Mouse (Mus musculus): ENCODE data around the gene Slc25a11.

The Slc25a11 gene

DNA sequence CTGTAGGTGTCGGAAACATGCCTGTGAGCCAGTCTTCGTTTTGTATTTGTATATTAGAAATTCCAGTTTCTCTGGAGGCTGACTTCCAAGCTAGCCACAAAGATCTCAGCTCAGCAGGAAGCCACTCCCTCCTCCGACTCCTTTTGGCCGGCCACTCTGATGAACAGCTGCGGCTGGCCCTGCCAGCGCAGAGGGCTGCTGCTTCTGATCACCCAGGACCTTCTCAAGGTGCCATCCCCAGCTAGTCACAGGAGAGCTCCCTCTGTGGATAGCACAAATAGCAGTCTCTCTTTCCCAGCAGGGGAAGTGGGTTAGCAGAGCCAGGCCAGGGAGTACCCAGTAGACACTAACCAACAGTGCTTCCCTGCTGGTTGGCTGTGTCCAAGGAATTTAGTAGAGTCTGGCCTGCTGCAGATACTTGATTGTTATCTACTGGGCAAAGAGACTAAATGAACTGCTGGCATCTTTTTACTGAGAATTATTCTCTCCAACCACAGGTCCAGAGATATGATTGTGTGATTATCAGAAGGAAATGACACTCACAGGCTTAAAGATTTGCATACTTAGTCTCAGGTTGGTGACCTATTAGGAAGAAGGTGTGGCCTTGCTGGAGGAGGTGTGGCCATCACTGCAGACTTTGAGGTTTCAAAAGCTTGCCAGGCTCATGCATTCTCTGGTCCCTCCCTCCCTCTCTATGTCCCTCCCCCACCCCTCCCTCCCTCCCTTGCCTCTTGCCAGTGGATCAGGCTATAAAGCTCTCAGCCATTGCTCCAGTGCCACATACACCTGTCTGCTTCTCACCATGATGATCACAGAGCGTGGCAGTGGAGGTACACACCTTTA lies 25.1 kb downstream of the Slc25a11 start:
- DNase-seq (ENCODE audit: low spot score in 2 of 2): no peak

DNA sequence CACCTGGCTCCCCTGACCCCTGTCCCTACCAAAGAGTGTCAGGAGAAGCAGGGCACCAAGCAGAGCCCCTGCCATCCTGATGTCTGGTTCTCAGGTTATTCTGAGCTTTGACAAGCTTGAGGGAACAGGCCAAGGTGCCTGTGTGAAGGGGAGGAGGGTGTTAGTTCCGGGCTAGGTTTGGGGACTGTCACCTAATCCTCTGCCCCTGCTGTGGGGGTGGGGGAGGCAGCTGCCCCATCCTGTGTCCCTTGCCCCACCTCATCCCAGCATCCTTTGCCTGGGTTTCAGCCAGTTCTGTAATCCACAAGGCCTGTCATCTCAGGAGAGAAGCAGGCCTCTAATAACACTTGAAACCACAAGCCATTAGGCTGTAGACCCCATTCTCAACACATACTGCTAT lies 28.2 kb downstream of the Slc25a11 start, which contains the start of gene Chrne:
Gene Chrne, minus strand, starts transcription at position 116 of the 400 bp plus-strand sequence.
- no peak for DNase-seq (ENCODE audit: low spot score in 2 of 2)

DNA sequence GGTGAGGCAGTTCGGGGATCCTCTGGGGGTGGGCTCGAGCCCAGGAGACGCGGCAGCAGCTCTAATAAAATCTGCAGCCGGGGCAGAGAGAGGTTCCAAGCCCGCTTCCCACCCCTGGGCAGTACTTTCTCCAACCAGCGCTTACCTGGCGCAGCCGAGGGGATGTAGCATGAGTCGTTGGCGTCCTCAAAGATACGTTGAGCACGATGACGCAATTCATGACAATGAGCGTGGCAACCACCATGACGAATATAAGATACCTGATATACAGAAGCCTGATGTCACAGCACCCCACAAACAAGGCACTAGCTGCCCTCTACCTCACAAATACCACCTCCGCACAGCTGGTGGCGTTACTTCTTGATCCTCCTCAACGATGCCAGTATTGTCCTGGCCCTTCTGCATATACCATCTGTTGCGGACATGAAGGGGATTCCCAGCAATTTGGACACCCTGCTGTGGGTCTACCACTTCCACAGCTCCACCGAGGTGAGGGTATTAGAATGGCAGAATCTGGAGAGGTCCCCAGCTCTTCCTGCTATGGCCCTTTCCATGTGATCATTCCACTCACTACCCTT lies 31.7 kb downstream of the Slc25a11 start, which contains the start of gene 4930544D05Rik:
Gene 4930544D05Rik, plus strand, starts transcription at position 333 of the 578 bp plus-strand sequence.
- no peak for DNase-seq (ENCODE audit: low spot score in 2 of 2)

DNA sequence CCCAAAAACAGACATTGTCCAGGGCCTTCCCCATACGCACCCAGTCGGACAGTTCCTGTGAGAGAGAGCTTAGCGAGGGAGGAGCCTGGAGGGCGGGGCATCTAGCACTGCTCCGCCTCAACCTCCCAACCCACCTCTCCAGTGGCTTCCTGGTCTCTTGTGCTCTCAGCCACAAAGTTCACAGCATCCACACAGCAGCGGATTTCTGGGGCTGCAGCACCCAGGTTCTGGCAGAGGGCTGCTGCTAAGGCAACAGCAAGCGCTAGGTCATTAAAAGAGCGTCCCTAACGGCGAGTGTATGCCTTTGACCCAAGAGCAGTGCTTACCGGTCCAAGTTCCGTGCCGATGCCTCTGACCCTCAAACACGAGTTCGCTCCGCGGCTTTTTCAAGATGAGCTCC lies 32.2 kb downstream of the Slc25a11 start:
- peak; percentile 61 to 81 for DNase-seq (ENCODE audit: low spot score in 2 of 2)

DNA sequence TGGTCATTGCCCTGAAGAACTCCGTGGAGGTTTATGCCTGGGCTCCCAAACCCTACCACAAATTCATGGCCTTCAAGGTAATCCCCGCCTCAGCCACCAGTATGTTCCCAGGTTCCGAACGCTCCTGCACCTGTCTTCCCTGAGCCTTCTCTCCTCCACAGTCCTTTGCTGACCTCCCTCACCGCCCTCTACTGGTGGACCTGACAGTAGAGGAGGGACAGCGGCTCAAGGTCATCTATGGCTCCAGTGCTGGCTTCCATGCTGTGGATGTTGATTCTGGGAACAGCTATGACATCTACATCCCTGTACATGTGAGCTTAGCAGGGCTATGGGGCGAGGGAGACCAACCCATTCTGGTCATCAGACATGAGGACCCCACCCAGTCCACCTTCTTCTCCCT lies 34.8 kb downstream of the Slc25a11 start:
- DNase-seq (ENCODE audit: low spot score in 2 of 2): no peak

DNA sequence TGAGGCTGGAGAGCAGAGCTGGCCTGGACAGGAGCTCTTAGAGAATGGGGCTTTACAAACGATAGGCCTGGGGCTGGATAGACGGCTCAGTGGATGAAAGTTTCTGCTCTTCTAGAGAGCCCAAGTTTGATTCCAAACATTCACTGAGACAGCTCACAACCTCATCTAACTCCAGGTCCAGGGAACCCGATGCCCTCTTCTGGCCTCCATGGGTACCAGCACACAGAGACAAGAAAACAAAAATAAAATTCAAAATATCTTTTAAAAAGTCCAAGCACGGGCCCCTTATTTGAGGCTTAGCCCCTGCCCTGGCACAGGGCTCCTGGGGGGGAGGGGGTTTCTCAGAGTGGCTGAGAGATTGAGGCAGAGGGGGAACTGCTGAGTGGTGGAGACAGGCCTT lies 36.5 kb downstream of the Slc25a11 start:
- no peak for DNase-seq (ENCODE audit: low spot score in 2 of 2)

DNA sequence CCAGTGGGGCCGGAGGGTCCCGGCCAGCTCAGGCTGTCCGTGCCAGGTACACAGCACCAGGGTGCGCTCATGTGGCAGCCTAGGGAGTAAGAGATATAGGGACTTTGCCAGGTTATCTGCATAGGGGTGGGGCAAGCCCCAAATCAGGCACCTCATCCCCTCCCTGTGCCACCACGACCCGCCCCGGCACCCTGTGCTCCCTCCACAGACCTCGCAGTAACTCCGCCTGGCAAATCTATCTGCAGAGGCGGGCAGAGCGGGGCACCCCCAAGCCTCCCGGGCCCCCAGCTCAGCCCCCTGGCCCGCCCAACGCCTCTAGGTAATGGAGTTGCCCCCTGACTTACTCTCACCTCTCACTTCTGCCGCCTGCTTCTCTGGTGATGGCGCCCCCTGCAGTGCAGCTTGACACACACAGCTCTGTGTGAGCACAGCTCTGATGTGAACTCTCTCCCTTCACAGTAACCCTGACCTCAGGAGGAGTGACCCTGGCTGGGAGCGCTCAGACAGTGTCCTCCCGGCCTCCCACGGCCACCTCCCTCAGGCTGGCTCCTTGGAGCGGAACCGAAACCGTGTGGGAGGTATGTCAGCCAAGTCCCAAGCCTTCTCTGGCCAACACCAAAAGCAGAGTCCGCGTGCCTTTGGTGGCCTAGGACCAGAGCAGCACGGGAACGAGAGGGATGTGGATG lies 38.8 kb downstream of the Slc25a11 start:
- no peak for DNase-seq (ENCODE audit: low spot score in 2 of 2)

DNA sequence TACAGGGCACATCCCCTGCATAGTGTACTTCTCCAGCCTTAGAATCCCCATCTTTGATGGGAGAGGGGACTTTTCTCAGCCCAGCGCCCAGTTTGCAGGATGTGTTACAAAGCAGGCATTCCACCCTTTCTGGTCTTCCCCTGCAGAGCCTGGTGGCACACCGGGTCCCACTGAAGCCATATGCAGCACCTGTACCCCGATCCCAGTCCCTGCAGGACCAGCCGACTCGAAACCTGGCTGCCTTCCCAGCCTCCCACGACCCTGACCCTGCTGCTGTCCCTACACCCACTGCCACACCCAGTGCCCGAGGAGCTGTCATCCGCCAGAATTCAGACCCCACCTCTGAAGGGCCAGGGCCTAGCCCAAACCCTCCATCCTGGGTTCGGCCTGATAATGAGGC lies 39.7 kb downstream of the Slc25a11 start:
- DNase-seq (ENCODE audit: low spot score in 2 of 2): no peak

DNA sequence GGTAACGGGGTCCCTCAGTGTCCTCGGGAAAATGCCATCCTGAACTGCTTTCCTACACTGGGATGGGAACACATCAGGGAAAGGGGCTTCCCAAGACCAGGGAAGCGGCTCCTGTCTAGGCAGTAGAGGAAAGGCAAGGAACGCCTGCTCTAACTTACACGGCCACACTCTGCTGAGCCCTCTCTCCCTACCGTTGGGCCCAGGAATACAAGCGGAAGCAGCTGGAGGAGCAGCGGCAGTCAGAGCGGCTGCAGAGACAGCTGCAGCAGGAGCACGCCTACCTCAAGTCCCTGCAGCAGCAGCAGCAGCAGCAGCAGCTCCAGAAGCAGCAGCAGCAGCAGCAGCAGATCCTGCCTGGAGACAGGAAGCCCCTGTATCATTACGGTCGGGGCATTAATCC lies 40.6 kb downstream of the Slc25a11 start:
- DNase-seq (ENCODE audit: low spot score in 2 of 2): no peak

DNA sequence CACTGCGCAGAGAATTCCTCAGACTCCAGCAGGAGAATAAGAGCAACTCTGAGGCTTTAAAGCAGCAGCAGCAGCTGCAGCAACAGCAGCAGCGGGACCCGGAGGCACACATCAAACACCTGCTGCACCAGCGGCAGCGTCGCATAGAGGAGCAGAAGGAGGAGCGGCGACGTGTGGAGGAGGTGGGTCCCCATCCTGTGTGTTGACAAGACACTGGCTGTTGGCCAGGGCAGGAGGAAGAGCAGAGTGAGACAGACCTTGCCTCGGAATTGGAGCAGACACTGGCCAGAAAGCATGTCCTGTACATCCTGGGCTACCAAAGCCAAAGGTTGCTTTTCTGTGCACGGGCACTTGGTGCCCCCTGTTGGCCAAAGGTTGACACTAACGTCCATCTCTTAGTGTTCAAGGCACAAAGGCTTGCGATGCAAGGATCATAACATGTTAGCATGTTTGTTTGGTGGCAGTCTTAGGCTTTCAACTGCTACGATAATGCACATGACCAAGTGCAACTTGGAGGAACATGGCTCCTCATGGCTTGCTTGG lies 42.2 kb downstream of the Slc25a11 start:
- peak; percentile 75 to 77 for DNase-seq (ENCODE audit: low spot score in 2 of 2)

DNA sequence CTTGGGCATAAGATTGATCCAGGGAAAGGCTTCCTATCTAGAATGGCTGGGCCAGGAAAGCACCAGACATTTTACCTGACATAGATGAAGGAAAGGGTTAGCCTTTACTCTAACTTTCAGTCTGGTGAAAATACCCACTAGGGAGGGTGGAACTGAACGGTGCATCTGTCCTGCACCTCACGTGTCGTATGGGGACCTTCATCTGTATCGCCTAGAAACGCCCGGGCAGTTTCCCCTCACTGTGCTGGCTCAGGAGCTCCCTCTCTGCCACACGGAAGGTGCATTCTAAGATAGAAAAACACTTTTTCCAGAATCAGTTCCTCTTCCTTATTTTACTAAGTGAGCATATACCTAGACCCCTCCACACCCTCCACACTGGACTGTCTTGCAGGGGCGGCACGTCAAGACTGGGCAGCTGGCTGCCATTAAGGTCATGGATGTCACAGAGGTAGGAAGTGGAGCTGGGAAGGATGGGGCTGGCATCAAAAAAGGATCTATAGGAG lies 48.8 kb downstream of the Slc25a11 start:
- DNase-seq (ENCODE audit: low spot score in 2 of 2): no peak

DNA sequence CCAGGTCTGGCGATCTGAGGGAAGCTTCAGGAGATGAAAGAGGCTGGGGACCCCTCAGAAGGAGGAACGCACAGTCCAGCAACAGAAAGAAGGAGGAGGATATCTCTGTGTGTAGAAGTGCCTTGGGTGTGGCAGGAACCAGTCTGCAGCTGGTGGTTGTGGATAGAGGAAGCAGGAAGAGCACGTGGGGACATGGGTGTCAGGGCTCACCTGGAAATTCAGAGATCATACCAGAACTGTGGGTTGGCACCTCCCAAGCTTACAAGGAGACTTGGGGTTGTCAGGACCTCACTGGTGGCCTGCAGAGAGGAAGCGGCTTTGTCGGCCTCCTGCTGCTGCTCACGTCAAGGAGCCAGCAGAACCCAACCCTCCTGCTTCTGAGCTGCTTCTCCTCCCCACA lies 50.0 kb downstream of the Slc25a11 start:
- no peak for DNase-seq (ENCODE audit: low spot score in 2 of 2)

DNA sequence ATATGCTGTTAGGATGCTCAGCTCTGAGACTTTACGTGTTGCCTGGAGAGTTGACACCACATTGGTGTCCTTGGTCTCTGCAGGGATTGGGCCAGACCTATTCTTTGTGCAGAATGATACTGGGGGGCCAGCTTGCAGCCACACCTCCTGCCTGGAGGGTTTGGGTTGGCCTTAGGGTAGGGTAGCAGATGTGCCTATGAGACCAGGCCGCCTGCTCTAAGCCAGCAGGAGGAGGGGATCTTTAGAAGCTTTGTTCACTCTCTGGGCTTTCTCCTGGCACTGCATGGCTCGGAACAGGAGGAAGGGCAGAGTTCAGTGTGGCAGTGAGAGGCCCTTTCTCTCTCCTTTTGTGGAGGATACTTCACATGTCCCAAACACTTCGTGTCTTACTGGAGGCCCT lies 51.2 kb downstream of the Slc25a11 start:
- DNase-seq (ENCODE audit: low spot score in 2 of 2): no peak

DNA sequence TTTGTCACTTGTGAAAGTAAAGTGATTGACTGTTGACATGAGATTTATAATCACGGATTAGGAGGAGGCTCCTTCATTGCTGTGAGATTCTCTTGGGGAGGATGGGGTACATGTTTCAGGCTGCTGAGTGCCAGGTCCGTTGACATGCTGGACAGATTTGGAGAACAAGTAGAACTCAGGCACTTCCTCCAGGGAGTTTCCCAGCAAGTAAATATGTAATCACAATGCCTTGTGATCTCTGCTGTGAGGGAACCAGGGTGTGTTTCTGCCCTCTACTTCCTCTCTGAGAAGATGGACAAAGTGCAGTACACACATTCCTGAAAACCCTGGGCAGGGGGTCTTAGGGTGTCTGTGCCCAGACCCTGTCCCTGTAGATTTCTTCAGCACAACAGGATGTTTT lies 51.6 kb downstream of the Slc25a11 start:
- DNase-seq (ENCODE audit: low spot score in 2 of 2): no peak

DNA sequence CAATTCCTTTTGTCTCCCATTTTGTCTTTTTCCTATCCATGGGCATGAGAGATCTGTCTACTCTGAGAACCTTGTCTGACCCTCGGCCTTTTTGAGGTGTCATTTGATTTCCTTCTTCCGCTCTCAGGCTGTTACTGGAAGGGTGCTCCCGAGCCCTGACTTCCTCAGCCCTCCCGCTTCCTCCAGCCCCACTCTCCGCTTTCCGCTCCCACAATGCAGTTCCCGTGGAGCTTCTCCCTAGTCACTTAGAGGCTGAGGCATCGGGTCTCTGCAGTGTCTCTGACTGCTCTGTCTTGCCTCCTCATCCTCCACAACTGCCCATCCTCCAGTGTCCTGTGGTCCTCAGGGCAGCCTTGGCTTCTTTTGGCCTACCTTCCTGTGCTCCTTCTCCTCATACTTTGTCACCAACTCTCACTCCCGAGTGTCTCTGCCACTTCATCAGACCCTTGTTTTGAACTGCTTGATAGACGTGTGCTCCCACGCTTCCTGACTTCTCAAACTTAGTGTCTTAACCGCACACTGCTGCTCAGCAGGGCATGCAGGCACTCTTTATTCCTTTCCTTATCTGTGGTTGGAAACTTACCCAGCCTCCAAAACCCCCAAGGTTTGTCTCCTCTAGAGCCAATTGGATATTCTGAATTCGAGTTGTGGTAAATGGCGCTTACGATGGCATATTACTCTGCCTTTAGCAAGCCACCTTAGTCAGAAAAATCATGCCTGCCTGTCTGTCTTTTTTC lies 52.9 kb downstream of the Slc25a11 start:
- DNase-seq (ENCODE audit: low spot score in 2 of 2): no peak
